Comparison of ENCODE assay signal across 14 mouse cellular contexts in genomic region chr7:128549137-128549536, GRCm38 (mm10). TPM values are rescaled to one million over a fixed set of nuclear protein-coding genes. Genes with fewer than 3 reads are reported as not detected.
A peak's percentile ranks its signal among the peaks of the same experiment; 100 is the strongest.
DNase-seq lines count a peak whose midpoint lies in the region; ATAC-seq and TF ChIP-seq lines count a peak whose summit lies in the region.
"Had no signal": no experiment of that assay in that cellular context is flagged by ENCODE, and none has a peak within 500 bp of the region (broad histone marks: within the 10 kb centered on the region; RNA-seq: fewer than 3 reads in every experiment).

No protein-coding gene starts in this region.

- no peak overlapping the region for H3K4me3 ChIP-seq in hindbrain, embryonic 16.5 days (ENCODE audit: low read length)
- H3K4me3 ChIP-seq in hindbrain, embryonic 10.5 days: no peak overlapping the region
- H3K4me3 ChIP-seq: embryonic facial prominence, embryonic 13.5 days; limb, embryonic 12.5 days had no signal

- no peak overlapping the region for H3K4me2 ChIP-seq in hindbrain, embryonic 16.5 days (ENCODE audit: low read length)
- H3K4me2 ChIP-seq: embryonic facial prominence, embryonic 13.5 days; limb, embryonic 12.5 days had no signal

- no peak for ATAC-seq in hindbrain, embryonic 16.5 days
- peak; percentile 82 for ATAC-seq in Patski
- no peak for ATAC-seq in inflammation-experienced regulatory T-cells, adult 6 months

- CTCF ChIA-PET in Patski (lab: Charles Lee): interaction anchor here (2.2 kb wide), 1 partner anchor 11 kb away, joined by 15 read pairs; no protein-coding TSS in a partner anchor

- H3K27me3 ChIP-seq in hindbrain, embryonic 16.5 days (replicated peaks; ENCODE audit: control insufficient read depth, insufficient read depth, low read length): no peaks in the 10 kb centered on the region
- no peaks in the 10 kb centered on the region for H3K27me3 ChIP-seq in hindbrain, embryonic 10.5 days (ENCODE audit: insufficient read depth, poor library complexity, severe bottlenecking)
- H3K27me3 ChIP-seq in Patski: no peaks in the 10 kb centered on the region
- H3K27me3 ChIP-seq: embryonic facial prominence, embryonic 13.5 days; limb, embryonic 12.5 days had no signal

- POLR2A ChIA-PET in Patski (lab: Charles Lee): interaction anchor here (0.9 to 1.2 kb wide), 2 partner anchors 9 to 14 kb away, joined by 3 to 4 read pairs; no protein-coding TSS in a partner anchor

- peaks cover 15% of the 10 kb centered on the region for H3K4me1 ChIP-seq in hindbrain, embryonic 16.5 days (ENCODE audit: control insufficient read depth, insufficient read depth, low read depth, low read length)
- H3K4me1 ChIP-seq in hindbrain, embryonic 10.5 days (replicated peaks): peaks cover 19% of the 10 kb centered on the region

- in situ Hi-C loops in Patski (cut with MboI; ENCODE audit: low pct_unique_long_range_greater_than_20kb): no loop called here

- H3K9me3 ChIP-seq in hindbrain, embryonic 16.5 days (ENCODE audit: control insufficient read depth, low read length): no peaks in the 10 kb centered on the region
- no peaks in the 10 kb centered on the region; the same call in 1 of the 2 replicates for H3K9me3 ChIP-seq in hindbrain, embryonic 10.5 days
- H3K9me3 ChIP-seq: embryonic facial prominence, embryonic 13.5 days; limb, embryonic 12.5 days had no signal

- WGBS in hindbrain, embryonic 16.5 days: 56% methylated on average over 4 of the region's 4 CpGs
- WGBS in hindbrain, embryonic 10.5 days: 64% methylated on average over 4 of the region's 4 CpGs

- H3K27ac ChIP-seq in hindbrain, embryonic 16.5 days (ENCODE audit: low read depth, low read length): peak overlapping the region; percentile 80; the same call in 1 of the 2 replicates
- H3K27ac ChIP-seq in hindbrain, embryonic 10.5 days: no peak overlapping the region
- H3K27ac ChIP-seq: limb, embryonic 12.5 days had no signal

- TF ChIP-seq CTCF in Patski (IDR thresholded peaks at IDR 0.05): no peak

- no peaks in the 10 kb centered on the region for H3K36me3 ChIP-seq in hindbrain, embryonic 16.5 days (ENCODE audit: control insufficient read depth, insufficient read depth, low read length)
- H3K36me3 ChIP-seq in hindbrain, embryonic 10.5 days: peaks cover 24% of the 10 kb centered on the region

- DNase-seq in adrenal gland, adult 2 months: peak; percentile 63
- no peak for DNase-seq in adrenal gland, postnatal 25 days
- DNase-seq in hindbrain, embryonic 10.5 days (ENCODE audit: low spot score): no peak
- DNase-seq in Patski (ENCODE audit: low read depth, low spot score): no peak
- DNase-seq in lung, postnatal 14 days: peak; percentile 48
- DNase-seq in kidney, adult 9 months: no peak
- DNase-seq: adrenal gland, postnatal 14 days; cerebellum, adult 2 months; kidney, adult 11 months; right cerebral cortex, postnatal 14 days had no signal

- no peak overlapping the region for H3K9ac ChIP-seq in hindbrain, embryonic 16.5 days (ENCODE audit: low read depth, low read length)
- H3K9ac ChIP-seq: embryonic facial prominence, embryonic 13.5 days; limb, embryonic 12.5 days had no signal

RNA-seq across cellular contexts. Expression of gene Bag3, which starts 25.7 kb away (rescaled TPM):
- total RNA-seq in adrenal gland, adult 2 months (2021): 100 to 1,000 TPM; 143 to 425 TPM
- polyA plus RNA-seq in adrenal gland, adult 2 months (2012; rRNA removed): 196 and 360 TPM in 2 replicates
- 148 and 181 TPM in 2 replicates for total RNA-seq in adrenal gland, postnatal 25 days (2021)
- polyA plus RNA-seq in hindbrain, embryonic 16.5 days (2015; fragmentation: Nextera tagmentation; extraction: Ambion mirVana): 2.7 and 3.8 TPM in 2 replicates
- polyA plus RNA-seq in hindbrain, embryonic 10.5 days (2016; fragmentation: Nextera tagmentation; extraction: Ambion mirVana): 7.2 and 7.8 TPM in 2 replicates
- 56.0 TPM for polyA plus RNA-seq in Patski (2021)
- 10 to 100 TPM; 10.3 to 12.7 (median 10.4) TPM for polyA plus RNA-seq in inflammation-experienced regulatory T-cells, adult 6 months (2017; shearing (Covaris generic))

Comparison
In these comparisons a context has a peak if more than half of its experiments do, and no peak if none do; other contexts are left out.
1. DNase-seq: peak in adrenal gland, adult 2 months (single experiment) and lung, postnatal 14 days (single experiment); none in adrenal gland, postnatal 25 days (single experiment), hindbrain, embryonic 10.5 days (single experiment), Patski (single experiment) and kidney, adult 9 months (single experiment).